Mouse (Mus musculus) cortical plate, adult 2 months (tissue): Measurements from ENCODE around the gene Dcst1.

Experiments
- CTCF ChIP-seq: fragments of 200-500 bp; IDR thresholded peaks from 2 replicates; pipeline ENCODE4 v1.5.1; 2011; ENCODE audit warnings: mild to moderate bottlenecking, control low read depth, low read length; ENCODE audit not compliant: insufficient read depth; ENCODE audit errors: extremely low read depth
- POLR2A ChIP-seq: fragments of 200-500 bp; IDR thresholded peaks from 2 replicates; pipeline ENCODE4 v1.6.1; 2011; ENCODE audit warnings: mild to moderate bottlenecking, low read length, control low read depth; ENCODE audit not compliant: insufficient read depth; ENCODE audit errors: extremely low read depth

DNA sequence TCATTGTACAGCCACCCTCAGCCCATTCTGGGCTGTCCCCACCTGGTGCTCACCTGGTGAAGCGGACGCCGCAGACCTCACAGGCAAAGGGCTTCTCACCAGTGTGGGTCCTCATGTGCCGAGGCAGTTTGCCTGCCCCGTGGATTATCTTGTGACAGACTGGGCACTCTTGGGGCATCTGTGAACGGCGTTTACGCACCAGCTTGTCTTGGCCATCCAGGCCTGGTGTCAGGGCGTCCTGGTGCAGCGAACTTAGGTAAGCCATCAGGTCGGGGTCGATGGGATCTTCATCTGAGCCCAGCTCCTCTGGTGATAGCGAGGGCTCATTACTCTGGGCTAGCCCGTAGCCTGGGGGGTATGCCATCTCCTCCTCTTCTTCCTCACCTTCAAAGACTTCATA is 15.2 kb upstream of the Dcst1 start:
- no peak for TF ChIP-seq CTCF
- no peak for TF ChIP-seq POLR2A
